Mouse (Mus musculus) E14TG2a.4 (cell line): ENCODE data around the gene Haus5.

ENCODE experiments used
- H3K27me3 ChIP-seq: 2 replicates; pipeline ENCODE4 v1.6.1; 2014; ENCODE audit warnings: low read length, control low read depth; ENCODE audit not compliant: insufficient read depth
- H3K36me3 ChIP-seq: 2 replicates; pipeline ENCODE4 v1.6.1; 2014; ENCODE audit warnings: low read length, control low read depth; ENCODE audit not compliant: insufficient read depth
- H3K4me1 ChIP-seq: replicated peaks from 2 replicates; pipeline ENCODE4 v1.6.1; 2014; ENCODE audit warnings: low read depth, low read length, control low read depth
- H3K4me3 ChIP-seq: replicated peaks from 2 replicates; pipeline ENCODE4 v1.5.1; 2014; ENCODE audit warnings: mild to moderate bottlenecking, low read length
- H3K9me3 ChIP-seq: 2 replicates; pipeline ENCODE4 v1.6.1; 2014; ENCODE audit warnings: low read length, control low read depth
- CTCF ChIP-seq: conservative IDR thresholded peaks from 2 replicates; pipeline ENCODE4 v1.5.1; 2014; ENCODE audit warnings: low read length
- NANOG ChIP-seq: IDR thresholded peaks from 2 replicates; pipeline ENCODE4 v1.6.1; 2014; ENCODE audit warnings: borderline replicate concordance, low read length, mixed read lengths
- POU5F1 ChIP-seq: IDR thresholded peaks from 2 replicates; pipeline ENCODE4 v1.6.1; 2014; ENCODE audit warnings: low read length, borderline replicate concordance

Haus5 gene

DNA sequence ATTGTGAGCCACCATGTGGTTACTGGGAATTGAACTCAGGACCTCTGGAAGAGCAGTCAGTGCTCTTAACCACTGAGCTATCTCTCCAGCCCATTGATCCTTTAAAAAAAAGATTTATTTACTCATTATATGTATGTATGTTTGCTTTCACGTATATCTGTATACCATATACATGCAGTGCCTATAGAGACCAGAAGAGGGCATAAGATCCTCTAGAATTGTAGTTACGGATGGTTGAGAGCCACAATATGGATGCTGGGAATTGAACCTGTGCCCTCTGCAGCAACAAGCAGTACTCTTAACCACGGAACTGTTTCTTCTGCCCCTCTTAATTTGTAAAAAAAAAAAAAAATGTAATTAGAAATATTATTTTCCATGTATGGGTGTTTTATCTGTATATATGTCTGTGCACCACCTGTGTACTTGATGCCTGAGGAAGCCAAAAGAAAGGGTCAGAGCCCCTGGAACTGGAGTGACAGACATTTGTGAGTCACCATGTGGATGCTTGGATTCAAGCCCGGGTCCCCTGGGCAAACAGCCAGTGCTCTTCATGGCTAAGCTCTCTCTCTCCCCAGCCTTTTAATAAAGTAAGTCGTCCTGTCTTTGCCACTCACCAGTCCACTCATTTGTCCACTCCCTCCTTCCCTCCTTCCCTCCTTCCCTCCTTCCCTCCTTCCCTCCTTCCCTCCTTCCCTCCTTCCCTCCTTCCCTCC, 13.6 kb upstream of the Haus5 start:
- Histone ChIP-seq H3K4me1 (no peaks in the 10 kb centered on the region), H3K9me3 (no peaks in the 10 kb centered on the region), H3K27me3 (peaks cover 18% of the 10 kb centered on the region; the same call in 1 of the 2 replicates), H3K4me3 (no peak overlapping the region), H3K36me3 (no peaks in the 10 kb centered on the region)
- TF ChIP-seq NANOG (no peak), POU5F1 (no peak), CTCF (no peak)

DNA sequence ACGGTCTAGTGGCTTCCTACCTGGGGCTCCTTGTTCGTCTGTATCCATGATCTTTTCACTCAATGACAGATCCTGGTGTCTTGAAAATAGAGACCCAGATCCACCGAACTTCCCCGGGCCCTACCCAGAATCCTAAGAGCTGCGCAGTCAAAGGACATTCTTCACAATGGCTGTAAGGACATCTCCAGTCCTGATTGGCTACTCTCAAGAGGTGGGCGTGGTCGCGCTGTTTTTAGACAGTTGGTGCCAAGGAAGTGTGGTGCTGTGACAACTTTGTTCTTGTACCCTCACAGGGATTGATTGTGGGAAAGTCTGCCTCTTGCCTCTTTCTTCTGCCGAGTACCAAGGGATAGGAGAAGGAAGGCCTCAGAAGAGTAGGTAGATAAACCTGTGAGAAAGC, 6.7 kb upstream of the Haus5 start, which contains the start of gene Pmis2:
Gene Pmis2, minus strand, starts transcription at position 126 of the 400 bp plus-strand sequence.
- H3K9me3 ChIP-seq, result no peaks in the 10 kb centered on the region
- peaks cover 14% of the 10 kb centered on the region for H3K4me1 ChIP-seq
- peaks cover 9% of the 10 kb centered on the region; the same call in 1 of the 2 replicates for H3K27me3 ChIP-seq
- peak within 1 kb of the TSS; percentile 47 for H3K4me3 ChIP-seq
- no peaks in the 10 kb centered on the region for H3K36me3 ChIP-seq
- no peak for TF ChIP-seq NANOG
- TF ChIP-seq CTCF, result no peak
- TF ChIP-seq POU5F1, result no peak

DNA sequence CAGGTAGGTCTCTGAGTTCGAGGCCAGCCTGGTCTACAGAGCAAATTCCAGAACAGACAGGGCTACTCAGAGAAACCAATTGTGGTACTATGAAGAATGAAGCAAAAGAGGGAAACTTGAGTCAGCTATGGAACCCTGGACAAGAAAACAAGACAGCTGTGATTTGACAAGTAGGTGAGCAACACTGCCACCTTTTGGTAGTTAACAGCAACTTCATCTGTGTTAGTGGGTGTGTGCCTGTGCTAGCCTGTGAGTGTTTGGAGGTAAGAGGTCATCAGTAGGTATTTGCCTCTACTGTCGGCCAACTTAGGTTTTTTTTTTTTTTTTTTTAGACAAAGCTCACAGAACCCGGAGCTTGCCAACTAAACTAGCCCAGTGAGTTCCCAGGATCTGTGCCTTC, 4.4 kb upstream of the Haus5 start:
- no peaks in the 10 kb centered on the region for H3K36me3 ChIP-seq
- H3K9me3 ChIP-seq, result no peaks in the 10 kb centered on the region
- no peak overlapping the region for H3K4me3 ChIP-seq
- TF ChIP-seq CTCF, result peak; percentile 77
- TF ChIP-seq POU5F1, result no peak
- peaks cover 25% of the 10 kb centered on the region for H3K4me1 ChIP-seq
- H3K27me3 ChIP-seq, result no peaks in the 10 kb centered on the region

DNA sequence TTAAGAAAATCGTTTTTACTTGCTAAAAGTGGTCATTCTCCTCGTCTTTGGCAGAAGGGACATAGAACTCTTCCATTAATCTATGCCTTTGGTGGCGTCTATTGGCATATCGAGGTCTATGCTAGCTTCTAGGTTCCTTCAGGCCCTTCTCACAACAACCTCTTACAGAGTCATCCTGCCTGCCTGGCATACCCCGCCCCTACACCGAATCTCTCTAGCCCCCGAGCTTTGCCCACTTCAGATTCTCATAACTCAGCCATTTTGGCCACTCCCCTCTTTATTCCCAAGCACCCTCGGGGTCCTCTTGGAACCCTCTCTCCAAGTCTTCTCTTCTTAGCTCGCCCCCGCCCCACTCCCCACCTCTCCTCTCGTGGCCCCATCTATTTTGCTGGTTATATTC, 527 bp upstream of the Haus5 start:
- TF ChIP-seq NANOG, result no peak
- TF ChIP-seq CTCF, result no peak
- no peak for TF ChIP-seq POU5F1
- Histone ChIP-seq H3K4me3 (peak overlapping the region; percentile 89), H3K4me1 (peaks cover 16% of the 10 kb centered on the region), H3K36me3 (peaks cover 31% of the 10 kb centered on the region), H3K27me3 (no peaks in the 10 kb centered on the region), H3K9me3 (no peaks in the 10 kb centered on the region)

DNA sequence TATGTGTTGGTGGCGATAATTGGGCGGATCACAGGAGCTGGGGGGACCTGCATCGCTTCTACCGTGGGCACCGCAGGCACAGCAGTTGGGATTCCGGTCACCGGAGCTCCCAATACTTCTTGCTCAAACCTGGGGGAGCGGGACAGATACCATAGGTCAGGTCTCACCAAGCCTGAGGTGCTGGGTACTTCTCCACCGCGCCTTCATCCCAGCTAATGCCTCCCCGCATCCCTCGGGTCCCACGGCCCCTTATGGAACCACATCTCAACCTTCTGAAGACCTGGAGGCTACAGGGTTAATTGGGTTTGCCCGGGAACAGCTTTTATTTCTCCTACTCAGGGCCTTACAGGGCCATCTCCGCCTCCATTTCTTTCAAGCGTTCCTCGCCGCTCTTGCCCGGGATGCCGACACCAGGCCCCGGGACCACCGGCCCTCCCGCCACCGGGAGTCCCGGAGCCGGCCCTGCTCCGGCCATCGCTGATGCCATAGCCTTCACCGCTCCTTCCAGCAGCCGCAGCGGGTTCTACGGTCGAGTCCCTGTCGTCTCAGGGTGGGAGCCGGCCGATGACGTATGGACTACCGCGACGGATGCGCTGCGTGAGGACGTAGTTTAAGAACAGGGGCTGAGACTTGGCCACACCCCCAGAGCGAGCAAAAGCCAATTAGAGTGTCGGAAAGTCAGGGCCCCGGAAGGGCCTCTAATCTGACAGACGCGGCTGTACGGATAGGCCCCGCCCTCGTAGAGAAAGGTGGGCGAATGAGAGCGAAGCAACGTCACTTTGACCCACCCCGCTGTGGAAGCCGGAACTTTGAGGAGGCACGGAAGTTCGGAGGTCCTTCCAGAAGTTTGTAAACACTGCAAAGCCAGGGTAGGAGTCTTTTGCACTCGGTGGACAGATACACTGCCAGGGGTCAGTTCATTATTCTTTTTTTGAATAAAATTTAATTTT, 14.9 kb downstream of the Haus5 start, which contains the start of gene Rbm42:
Gene Rbm42, minus strand, starts transcription at position 727 of the 950 bp plus-strand sequence.
- Histone ChIP-seq H3K27me3 (no peaks in the 10 kb centered on the region), H3K4me1 (peaks cover 20% of the 10 kb centered on the region), H3K4me3 (peak within 1 kb of the TSS; percentile 100), H3K9me3 (no peaks in the 10 kb centered on the region), H3K36me3 (peaks cover 73% of the 10 kb centered on the region)
- TF ChIP-seq NANOG (no peak), POU5F1 (no peak), CTCF (no peak)

DNA sequence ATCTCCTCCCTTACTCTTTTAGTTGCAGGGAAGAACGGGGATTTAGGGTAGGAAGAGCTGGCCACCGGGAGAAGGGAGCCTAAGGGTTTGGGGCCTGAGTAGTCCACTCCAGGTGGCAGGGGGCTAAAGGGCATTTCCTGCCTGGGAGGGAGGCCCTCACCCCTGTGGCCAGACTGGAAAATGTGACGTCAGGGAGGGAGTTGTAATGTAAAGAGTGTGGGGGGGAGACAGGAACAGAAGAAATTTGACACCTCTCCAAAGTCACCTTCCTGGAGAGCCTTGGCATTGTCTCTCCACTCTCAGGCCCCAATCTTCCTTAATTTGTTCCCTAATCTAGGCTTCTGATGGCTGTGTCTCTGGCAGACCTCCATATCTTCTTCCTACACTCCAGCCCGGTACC, 25.7 kb downstream of the Haus5 start:
- peaks cover 26% of the 10 kb centered on the region for H3K27me3 ChIP-seq
- peaks cover 48% of the 10 kb centered on the region for H3K4me1 ChIP-seq
- peaks cover 46% of the 10 kb centered on the region for H3K36me3 ChIP-seq
- peak overlapping the region; percentile 29; the same call in 1 of the 2 replicates for H3K4me3 ChIP-seq
- H3K9me3 ChIP-seq, result no peaks in the 10 kb centered on the region
- no peak for TF ChIP-seq POU5F1

DNA sequence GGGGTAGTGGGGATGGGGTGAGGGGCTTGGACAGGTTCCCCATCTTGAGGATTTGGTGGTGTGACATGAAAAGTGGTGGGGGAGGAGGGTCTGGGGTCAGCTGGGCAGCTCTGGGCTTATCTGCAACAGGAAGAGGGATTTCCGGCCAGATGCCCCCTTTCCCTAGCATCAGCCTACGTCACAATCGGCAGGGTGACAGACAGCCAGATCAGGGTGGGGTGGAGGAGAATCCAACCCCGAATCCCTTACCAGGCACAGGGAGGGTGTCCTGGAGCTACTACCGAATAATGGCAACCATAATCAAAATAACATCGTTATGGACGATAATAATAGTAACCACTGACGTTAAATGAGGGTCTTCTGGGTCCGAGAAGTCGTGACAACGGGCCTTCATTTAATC, 28.4 kb downstream of the Haus5 start:
- TF ChIP-seq POU5F1, result no peak
- TF ChIP-seq NANOG, result no peak
- no peak for TF ChIP-seq CTCF
- Histone ChIP-seq H3K36me3 (peaks cover 19% of the 10 kb centered on the region), H3K9me3 (no peaks in the 10 kb centered on the region), H3K27me3 (peaks cover 51% of the 10 kb centered on the region), H3K4me3 (no peak overlapping the region), H3K4me1 (peaks cover 62% of the 10 kb centered on the region)

DNA sequence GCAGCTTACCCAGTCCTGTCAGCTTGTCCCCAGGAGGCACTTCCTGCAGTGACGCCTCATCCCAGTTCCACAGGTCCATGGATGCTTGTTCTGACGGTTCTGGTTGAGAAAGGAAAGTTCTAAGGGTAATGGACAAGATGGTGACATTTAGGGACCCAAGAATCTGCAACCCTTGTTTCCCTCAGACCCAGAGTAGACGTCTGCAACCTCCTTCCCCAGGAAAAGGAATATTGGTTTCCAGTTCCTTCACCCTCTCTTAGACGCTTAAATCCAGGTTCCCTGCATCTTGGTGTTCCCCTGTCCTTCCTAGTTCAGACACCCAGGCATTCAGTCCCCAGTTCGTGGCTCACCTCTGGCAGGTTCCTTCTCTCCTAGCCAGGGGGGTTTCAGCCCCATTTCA, 29.0 kb downstream of the Haus5 start, which contains the start of gene Etv2:
Gene Etv2, minus strand, starts transcription at position 101 of the 400 bp plus-strand sequence.
- Histone ChIP-seq H3K27me3 (peaks cover 53% of the 10 kb centered on the region), H3K4me3 (peak within 1 kb of the TSS; percentile 66), H3K36me3 (peaks cover 12% of the 10 kb centered on the region), H3K4me1 (peaks cover 62% of the 10 kb centered on the region), H3K9me3 (no peaks in the 10 kb centered on the region)
- TF ChIP-seq CTCF (no peak), POU5F1 (no peak)
